Mouse (Mus musculus) gastrocnemius, adult 2 months (tissue): ENCODE results near the gene Hils1. TPM values are rescaled to one million over a fixed set of nuclear protein-coding genes. Genes with fewer than 3 reads are reported as not detected.

ENCODE experiments used
- DNase-seq: peaks from one replicate; pipeline ENCODE4 v3.0.0; 2022
- H3K27ac ChIP-seq: fragments of 200-600 bp; 2 replicates; pipeline ENCODE4 v1.8.1; 2022; ENCODE audit warnings: mild to moderate bottlenecking
- H3K4me3 ChIP-seq: fragments of 200-600 bp; 2 replicates; pipeline ENCODE4 v1.8.1; 2022; ENCODE audit warnings: mild to moderate bottlenecking, moderate library complexity
- CTCF ChIP-seq: fragments of 200-600 bp; IDR thresholded peaks from 2 replicates; pipeline ENCODE4 v1.8.1; 2022; ENCODE audit warnings: antibody characterized with exemption, mild to moderate bottlenecking, moderate library complexity
- intact Hi-C: fragments of 180-260 bp; cut with DNase I; formaldehyde crosslinking; loops from one replicate; pipeline ENCODE4 v1.15.1; 2025
- total RNA-seq, 2 experiments: library from RNA; stranded (reverse); gene quantifications; 2 replicates each; pipeline ENCODE4 v1.2.3; 2021

The Hils1 gene
- total RNA-seq, 2 experiments from 2014 or later: not detected

DNA sequence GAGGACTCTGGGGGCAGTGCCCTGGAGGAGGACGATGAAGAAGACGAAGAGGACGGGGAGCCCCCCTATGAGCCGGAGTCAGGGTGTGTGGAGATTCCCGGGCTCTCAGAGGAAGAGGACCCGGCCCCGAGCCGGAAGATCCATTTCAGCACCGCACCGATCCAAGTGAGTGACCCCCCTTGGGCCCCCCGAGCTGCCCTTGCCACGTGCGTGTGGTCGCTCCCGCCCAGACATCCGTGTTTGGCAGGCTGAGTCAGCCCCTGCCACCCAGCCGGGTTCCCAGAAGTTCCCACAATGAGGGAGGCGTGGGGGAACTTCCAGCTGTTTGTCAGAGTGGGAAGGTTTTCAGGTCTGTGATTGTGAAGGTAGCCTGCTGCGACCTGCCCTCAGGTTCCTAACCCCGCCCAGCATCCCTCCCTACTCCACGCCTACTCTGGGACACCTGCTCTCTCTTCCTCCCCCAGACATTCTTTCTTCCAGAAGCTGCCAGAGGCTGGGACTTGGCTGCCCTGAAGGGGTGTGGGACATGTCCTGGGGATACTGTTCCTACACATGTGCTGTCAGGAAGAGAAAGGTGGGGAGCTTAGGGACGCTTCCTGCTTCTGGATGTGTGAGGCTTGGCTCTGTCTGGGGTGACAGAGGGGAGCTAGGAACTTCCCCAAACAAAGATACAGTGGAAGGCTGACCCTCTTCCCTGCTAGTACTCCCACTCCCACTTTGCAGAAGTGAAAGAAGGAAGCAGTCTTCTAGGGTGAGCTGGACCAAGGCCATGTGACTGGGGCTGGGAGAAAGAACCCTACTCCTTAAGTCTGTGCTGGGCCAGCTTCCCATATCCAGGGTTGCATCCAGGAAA is 25.6 kb downstream of the Hils1 start:
- no peak for TF ChIP-seq CTCF
- peak overlapping the region; percentile 98 for H3K4me3 ChIP-seq
- H3K27ac ChIP-seq: peak overlapping the region; percentile 93
- peak; percentile 59 for DNase-seq
- intact Hi-C loops: no loop called here

DNA sequence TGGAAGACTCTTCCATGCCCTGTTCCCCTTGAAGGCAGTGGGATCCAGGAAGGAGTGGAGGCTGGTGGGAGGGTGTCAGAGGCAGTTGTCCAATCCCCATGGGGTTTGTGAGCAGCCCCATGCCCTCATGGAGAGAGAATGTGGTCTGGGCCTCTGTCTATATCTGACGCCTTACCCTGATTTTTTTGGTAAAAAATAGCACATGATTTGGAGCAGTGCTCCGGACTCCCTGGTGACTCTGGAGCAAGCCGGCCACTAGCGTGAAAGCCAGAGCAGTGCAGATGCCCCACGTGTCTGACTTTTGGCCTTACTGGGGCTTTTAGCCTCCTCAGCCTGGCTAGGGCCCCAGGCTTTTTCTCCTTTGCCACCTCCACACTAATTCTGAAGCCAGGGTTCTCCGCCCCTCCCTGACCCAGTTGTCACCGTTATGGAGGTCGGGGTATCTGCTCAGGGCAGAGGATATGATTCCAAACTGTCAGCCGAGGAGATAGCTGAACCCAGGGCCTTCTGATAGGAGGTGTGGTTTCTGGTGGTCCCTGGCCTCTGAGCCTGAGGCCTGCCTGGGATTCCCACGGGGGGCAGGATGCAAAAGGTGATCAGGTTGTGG is 26.9 kb downstream of the Hils1 start:
- intact Hi-C loops: no loop called here
- no peak for TF ChIP-seq CTCF
- peak overlapping the region; percentile 98 for H3K4me3 ChIP-seq
- peak overlapping the region; percentile 93 for H3K27ac ChIP-seq
- DNase-seq: peak; percentile 65

GRCm38 (mm10) chr11:94994947-94995772 is 27.8 kb downstream of the Hils1 start:
- peak; percentile 17 for DNase-seq
- TF ChIP-seq CTCF: no peak
- intact Hi-C loops: no loop called here
- H3K4me3 ChIP-seq: peak overlapping the region; percentile 98
- H3K27ac ChIP-seq: peak overlapping the region; percentile 93

DNA sequence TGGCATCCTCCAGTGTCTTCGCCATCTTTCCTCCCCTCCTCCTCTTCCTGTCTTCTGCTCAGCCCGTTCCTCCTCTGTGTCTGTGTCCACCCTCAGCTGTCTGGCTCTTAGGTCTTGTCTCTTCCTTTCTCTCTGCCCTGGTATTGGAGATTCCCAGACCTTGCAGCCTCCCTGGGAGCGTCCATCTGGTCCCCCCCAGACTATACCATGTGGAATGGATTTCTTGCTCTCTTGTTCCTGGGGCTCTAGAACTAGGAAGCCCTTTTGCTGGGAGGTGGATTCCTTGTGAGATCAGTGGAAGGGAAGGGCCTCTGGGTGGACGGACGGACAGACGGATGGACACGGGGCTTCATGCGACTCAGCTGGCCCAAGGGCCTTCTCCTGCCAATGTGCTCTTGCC is 28.7 kb downstream of the Hils1 start:
- intact Hi-C loops: no loop called here
- Histone ChIP-seq H3K27ac (peak overlapping the region; percentile 93), H3K4me3 (peak overlapping the region; percentile 98; the same call in 1 of the 2 replicates)
- no peak for DNase-seq
- TF ChIP-seq CTCF: no peak

- no peak for TF ChIP-seq CTCF
- no peak for DNase-seq
- intact Hi-C loops: no loop called here
- Histone ChIP-seq H3K4me3 (no peak overlapping the region), H3K27ac (peak overlapping the region; percentile 93)
Observed at GRCm38 (mm10) chr11:94996984-94997383, 29.6 kb downstream of the Hils1 start.

GRCm38 (mm10) chr11:94997596-94997995 is 30.2 kb downstream of the Hils1 start:
- intact Hi-C loops: no loop called here
- peak; percentile 20 for DNase-seq
- H3K27ac ChIP-seq: peak overlapping the region; percentile 93
- TF ChIP-seq CTCF: no peak
- peak overlapping the region; percentile 9; the same call in 1 of the 2 replicates for H3K4me3 ChIP-seq

DNA sequence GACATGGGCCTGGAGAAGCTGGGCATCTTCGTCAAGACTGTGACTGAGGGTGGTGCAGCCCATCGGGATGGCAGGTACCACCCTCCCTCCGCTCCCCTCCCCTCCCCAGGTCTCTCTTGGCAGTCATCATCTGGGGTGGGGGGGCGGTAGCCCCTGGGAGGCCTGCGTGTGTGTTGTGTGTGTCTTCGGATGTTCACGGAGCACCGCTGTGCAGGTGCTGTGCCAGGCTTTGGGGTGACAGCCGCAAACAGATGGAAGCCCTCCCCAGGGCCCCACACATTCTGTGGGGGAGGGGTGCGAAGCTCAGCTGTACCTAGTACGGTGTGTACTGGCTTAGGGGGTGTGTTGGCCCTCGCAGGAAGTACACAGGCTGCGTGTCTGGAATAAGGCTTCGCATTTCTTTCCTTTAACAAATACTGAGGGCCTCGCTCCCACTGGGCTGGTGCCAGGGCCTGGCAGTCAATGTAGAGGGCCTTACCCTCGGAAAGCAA is 30.7 kb downstream of the Hils1 start:
- no peak for TF ChIP-seq CTCF
- intact Hi-C loops: no loop called here
- peak overlapping the region; percentile 93 for H3K27ac ChIP-seq
- H3K4me3 ChIP-seq: peak overlapping the region; percentile 9; the same call in 1 of the 2 replicates
- DNase-seq: peak; percentile 49

DNA sequence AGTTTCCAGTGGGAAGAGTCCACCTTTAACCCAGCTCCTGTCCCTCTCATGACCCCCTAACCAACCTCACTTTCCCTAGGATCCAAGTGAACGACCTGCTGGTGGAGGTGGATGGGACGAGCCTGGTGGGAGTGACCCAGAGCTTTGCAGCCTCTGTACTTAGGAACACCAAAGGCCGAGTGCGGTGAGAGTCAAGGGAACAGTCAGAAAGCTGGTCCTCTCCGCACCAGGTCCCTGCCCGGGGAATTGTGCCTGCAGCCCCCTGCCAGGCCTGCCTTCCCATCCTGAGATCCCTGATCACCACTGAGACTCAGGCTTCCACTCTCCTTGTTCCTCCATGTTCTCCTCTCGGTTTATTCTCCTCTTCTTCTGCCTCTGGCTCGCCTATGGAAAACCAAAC is 32.7 kb downstream of the Hils1 start:
- no peak for TF ChIP-seq CTCF
- Histone ChIP-seq H3K4me3 (peak overlapping the region; percentile 50), H3K27ac (peak overlapping the region; percentile 93)
- DNase-seq: peak; percentile 24
- intact Hi-C loops: loop anchor here (2.0 kb wide), 1 partner anchor 61 kb away; no protein-coding TSS in a partner anchor

DNA sequence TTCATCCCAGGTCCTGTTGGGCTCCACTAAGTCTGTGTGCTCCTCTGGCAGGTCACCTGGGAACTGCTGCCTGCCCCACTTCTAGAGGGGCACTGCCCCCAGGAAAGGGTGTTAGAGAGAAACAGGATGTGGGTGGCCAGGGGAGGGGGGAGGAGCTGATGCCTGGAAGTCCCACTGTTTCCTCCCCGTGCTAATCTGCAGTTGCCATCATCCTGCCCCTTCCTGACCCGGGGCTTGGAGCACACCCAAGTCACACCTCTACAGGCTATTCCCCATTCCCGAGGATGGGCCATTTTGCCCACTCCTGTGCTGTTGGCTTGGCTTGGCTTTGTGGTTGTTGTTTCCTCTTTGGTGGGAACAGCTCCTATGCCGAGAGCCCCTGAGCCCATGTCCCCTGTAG is 33.2 kb downstream of the Hils1 start:
- Histone ChIP-seq H3K4me3 (peak overlapping the region; percentile 50), H3K27ac (peak overlapping the region; percentile 93)
- intact Hi-C loops: loop anchor here (2.0 kb wide), 1 partner anchor 62 kb away; no protein-coding TSS in a partner anchor
- DNase-seq: peak; percentile 59
- no peak for TF ChIP-seq CTCF

DNA sequence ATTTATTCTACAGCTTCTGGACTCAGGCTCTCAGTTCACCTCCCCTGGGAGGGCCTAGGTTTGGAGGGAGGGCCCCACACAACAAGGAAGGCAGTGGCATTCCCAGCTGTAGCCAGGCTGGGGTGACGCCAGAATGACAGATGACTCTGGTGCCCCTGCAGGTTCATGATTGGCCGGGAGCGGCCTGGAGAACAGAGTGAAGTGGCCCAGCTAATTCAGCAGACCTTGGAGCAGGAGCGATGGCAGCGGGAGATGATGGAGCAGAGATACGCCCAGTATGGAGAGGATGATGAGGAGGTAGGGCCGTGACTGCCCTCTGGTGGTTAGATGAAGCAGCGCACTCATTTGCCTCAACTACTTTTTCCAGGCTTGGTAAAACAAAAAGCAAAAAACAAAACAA is 33.7 kb downstream of the Hils1 start:
- peak overlapping the region; percentile 93 for H3K27ac ChIP-seq
- TF ChIP-seq CTCF: peak; percentile 99
- DNase-seq: peak; percentile 74
- H3K4me3 ChIP-seq: peak overlapping the region; percentile 50
- intact Hi-C loops: loop anchor here (1.0 to 2.0 kb wide), 2 partner anchors 22 to 62 kb away; no protein-coding TSS in a partner anchor

- no peak overlapping the region for H3K4me3 ChIP-seq
- H3K27ac ChIP-seq: peak overlapping the region; percentile 93
- peak; percentile 15 for DNase-seq
- no peak for TF ChIP-seq CTCF
- intact Hi-C loops: loop anchor here (1.0 to 2.0 kb wide), 2 partner anchors 22 to 63 kb away; no protein-coding TSS in a partner anchor
Observed at GRCm38 (mm10) chr11:95001584-95002347, 34.4 kb downstream of the Hils1 start.
